Mouse (Mus musculus) small intestine, adult 2 months (tissue): ENCODE data around the gene Asgr1.

Experiments
- CTCF ChIP-seq: fragments of 200-500 bp; IDR thresholded peaks from 2 replicates; pipeline ENCODE4 v1.5.1; 2012; ENCODE audit warnings: low read depth, mild to moderate bottlenecking, control low read depth, inconsistent platforms, low read length, moderate library complexity, mixed read lengths; ENCODE audit not compliant: insufficient replicate concordance, insufficient read length; ENCODE audit errors: extremely low read depth
- POLR2A ChIP-seq: fragments of 200-500 bp; IDR thresholded peaks from 2 replicates; pipeline ENCODE4 v1.6.1; 2012; ENCODE audit warnings: low read depth, mild to moderate bottlenecking, control low read depth, inconsistent platforms, low read length, moderate library complexity

DNA sequence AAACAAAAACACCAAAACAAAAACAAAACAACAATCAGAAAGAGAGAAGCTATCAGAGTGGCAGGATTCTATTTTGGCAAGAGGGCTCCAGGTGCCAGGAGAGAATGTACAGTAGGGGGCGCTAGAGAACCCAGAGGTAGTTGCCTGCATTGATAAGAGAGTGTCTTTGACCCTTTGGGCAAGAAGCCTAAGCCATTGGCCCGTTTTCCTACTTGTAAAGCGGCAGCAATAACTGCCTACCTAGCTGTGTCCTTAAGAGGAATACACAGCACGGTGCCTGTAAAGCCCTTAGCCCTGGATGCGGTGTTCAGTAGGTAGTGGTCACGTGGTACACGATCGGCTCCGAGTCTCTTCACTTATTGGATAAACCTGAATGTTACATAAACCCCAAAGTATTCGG is 4.1 kb upstream of the Asgr1 start:
- TF ChIP-seq CTCF (peak; percentile 42; the same call in 1 of the 2 replicates), POLR2A (no peak)
